Mouse (Mus musculus): ENCODE results near the gene Cyp4v3. TPM values are rescaled to one million over a fixed set of nuclear protein-coding genes. Genes with fewer than 3 reads are reported as not detected.

The Cyp4v3 gene
- polyA plus RNA-seq, 1 experiment from 2014 or later, result 1.7 TPM

- 89% methylated on average over 4 of the region's 4 CpGs for WGBS
- ATAC-seq (ENCODE audit: insufficient number of reproducible peaks, insufficient read depth, low FRiP score, low TSS enrichment, low read depth), result no peak
These were observed 22.0 kb downstream of the Cyp4v3 start for GRCm38 (mm10) chr8:45310967-45311366.

GRCm38 (mm10) chr8:45308366-45308765 is 24.6 kb downstream of the Cyp4v3 start, which contains the start of gene Gm45753:
Gm45753 (minus strand) TSS chr8:45308466.
- 92% methylated on average over 13 of the region's 13 CpGs for WGBS
- no peaks in the 10 kb centered on the region for H3K4me1 ChIP-seq
- H3K27ac ChIP-seq, result no peak within 1 kb of the TSS
- no peak for ATAC-seq (ENCODE audit: insufficient number of reproducible peaks, insufficient read depth, low FRiP score, low TSS enrichment, low read depth)
- no peak within 1 kb of the TSS for H3K4me2 ChIP-seq
- H3K27me3 ChIP-seq, result no peaks in the 10 kb centered on the region
- no peak within 1 kb of the TSS for H3K9ac ChIP-seq
- H3K9me3 ChIP-seq, result no peaks in the 10 kb centered on the region
- H3K36me3 ChIP-seq, result no peaks in the 10 kb centered on the region
- H3K4me3 ChIP-seq, result no peak within 1 kb of the TSS

More at GRCm38 (mm10) chr8:45310967-45311366, 22.0 kb downstream of the Cyp4v3 start:
- H3K4me2 ChIP-seq, result no peak overlapping the region
- H3K9ac ChIP-seq, result no peak overlapping the region
- H3K4me1 ChIP-seq, result no peaks in the 10 kb centered on the region
- H3K27ac ChIP-seq, result no peak overlapping the region
- H3K4me3 ChIP-seq, result no peak overlapping the region
- H3K9me3 ChIP-seq, result no peaks in the 10 kb centered on the region
- H3K36me3 ChIP-seq, result no peaks in the 10 kb centered on the region
- no peaks in the 10 kb centered on the region for H3K27me3 ChIP-seq

- Histone ChIP-seq H3K36me3 (no peaks in the 10 kb centered on the region), H3K27ac (no peak overlapping the region), H3K4me1 (no peaks in the 10 kb centered on the region), H3K9ac (no peak overlapping the region), H3K27me3 (no peaks in the 10 kb centered on the region), H3K4me3 (no peak overlapping the region), H3K9me3 (no peaks in the 10 kb centered on the region), H3K4me2 (no peak overlapping the region)
- 85% methylated on average over 1 of the region's 1 CpGs for WGBS
- no peak for ATAC-seq (ENCODE audit: insufficient number of reproducible peaks, insufficient read depth, low FRiP score, low TSS enrichment, low read depth)
These were observed 27.5 kb downstream of the Cyp4v3 start for GRCm38 (mm10) chr8:45305479-45305878.

GRCm38 (mm10) chr8:45304354-45304753 is 28.7 kb downstream of the Cyp4v3 start:
- WGBS, result 90% methylated on average over 3 of the region's 3 CpGs
- no peaks in the 10 kb centered on the region for H3K9me3 ChIP-seq
- H3K4me3 ChIP-seq, result no peak overlapping the region
- H3K9ac ChIP-seq, result no peak overlapping the region
- no peaks in the 10 kb centered on the region for H3K27me3 ChIP-seq
- no peaks in the 10 kb centered on the region for H3K4me1 ChIP-seq
- H3K36me3 ChIP-seq, result no peaks in the 10 kb centered on the region
- H3K27ac ChIP-seq, result no peak overlapping the region
- no peak for ATAC-seq (ENCODE audit: insufficient number of reproducible peaks, insufficient read depth, low FRiP score, low TSS enrichment, low read depth)
- H3K4me2 ChIP-seq, result no peak overlapping the region

GRCm38 (mm10) chr8:45302390-45302789 is 30.6 kb downstream of the Cyp4v3 start:
- no peaks in the 10 kb centered on the region for H3K36me3 ChIP-seq
- no peak for ATAC-seq (ENCODE audit: insufficient number of reproducible peaks, insufficient read depth, low FRiP score, low TSS enrichment, low read depth)
- H3K4me3 ChIP-seq, result no peak overlapping the region
- H3K4me1 ChIP-seq, result no peaks in the 10 kb centered on the region
- H3K27me3 ChIP-seq, result no peaks in the 10 kb centered on the region
- 69% methylated on average over 8 of the region's 8 CpGs for WGBS
- no peak overlapping the region for H3K9ac ChIP-seq
- no peak overlapping the region for H3K4me2 ChIP-seq
- H3K9me3 ChIP-seq, result no peaks in the 10 kb centered on the region
- H3K27ac ChIP-seq, result no peak overlapping the region

GRCm38 (mm10) chr8:45295276-45295675 is 37.7 kb downstream of the Cyp4v3 start:
- H3K36me3 ChIP-seq, result no peaks in the 10 kb centered on the region
- ATAC-seq (ENCODE audit: insufficient number of reproducible peaks, insufficient read depth, low FRiP score, low TSS enrichment, low read depth), result no peak
- H3K27me3 ChIP-seq, result no peaks in the 10 kb centered on the region
- H3K9me3 ChIP-seq, result no peaks in the 10 kb centered on the region
- no peak overlapping the region for H3K9ac ChIP-seq
- 87% methylated on average over 6 of the region's 6 CpGs for WGBS
- H3K4me2 ChIP-seq, result no peak overlapping the region
- no peak overlapping the region for H3K27ac ChIP-seq
- H3K4me3 ChIP-seq, result no peak overlapping the region
- no peaks in the 10 kb centered on the region for H3K4me1 ChIP-seq

GRCm38 (mm10) chr8:45294687-45295086 is 38.3 kb downstream of the Cyp4v3 start, which contains the start of gene Klkb1:
Klkb1 (minus strand) TSS chr8:45294859.
- no peaks in the 10 kb centered on the region for H3K4me1 ChIP-seq
- no peaks in the 10 kb centered on the region for H3K36me3 ChIP-seq
- no peak within 1 kb of the TSS for H3K4me3 ChIP-seq
- H3K27ac ChIP-seq, result no peak within 1 kb of the TSS
- ATAC-seq (ENCODE audit: insufficient number of reproducible peaks, insufficient read depth, low FRiP score, low TSS enrichment, low read depth), result no peak
- no peaks in the 10 kb centered on the region for H3K27me3 ChIP-seq
- H3K9me3 ChIP-seq, result no peaks in the 10 kb centered on the region
- no peak within 1 kb of the TSS for H3K9ac ChIP-seq
- no peak within 1 kb of the TSS for H3K4me2 ChIP-seq
- 84% methylated on average over 7 of the region's 7 CpGs for WGBS

- no peaks in the 10 kb centered on the region for H3K9me3 ChIP-seq
- H3K4me1 ChIP-seq, result no peaks in the 10 kb centered on the region
- H3K27ac ChIP-seq, result no peak overlapping the region
- no peaks in the 10 kb centered on the region for H3K36me3 ChIP-seq
- no peak overlapping the region for H3K4me2 ChIP-seq
- H3K27me3 ChIP-seq, result no peaks in the 10 kb centered on the region
- ATAC-seq (ENCODE audit: insufficient number of reproducible peaks, insufficient read depth, low FRiP score, low TSS enrichment, low read depth), result no peak
- no peak overlapping the region for H3K4me3 ChIP-seq
- H3K9ac ChIP-seq, result no peak overlapping the region
- WGBS, result 93% methylated on average over 2 of the region's 2 CpGs
These were observed 41.2 kb downstream of the Cyp4v3 start for GRCm38 (mm10) chr8:45291790-45292189.

- no peaks in the 10 kb centered on the region for H3K4me1 ChIP-seq
- no peak overlapping the region for H3K27ac ChIP-seq
- no peaks in the 10 kb centered on the region for H3K36me3 ChIP-seq
- H3K27me3 ChIP-seq, result no peaks in the 10 kb centered on the region
- no peak overlapping the region for H3K9ac ChIP-seq
- H3K9me3 ChIP-seq, result no peaks in the 10 kb centered on the region
- H3K4me3 ChIP-seq, result no peak overlapping the region
- ATAC-seq (ENCODE audit: insufficient number of reproducible peaks, insufficient read depth, low FRiP score, low TSS enrichment, low read depth), result no peak
- WGBS, result 70% methylated on average over 8 of the region's 8 CpGs
- H3K4me2 ChIP-seq, result no peak overlapping the region
These were observed 51.4 kb downstream of the Cyp4v3 start for GRCm38 (mm10) chr8:45281630-45282029.

GRCm38 (mm10) chr8:45277453-45277852 is 55.6 kb downstream of the Cyp4v3 start:
- H3K4me3 ChIP-seq, result no peak overlapping the region
- no peak overlapping the region for H3K9ac ChIP-seq
- no peak overlapping the region for H3K27ac ChIP-seq
- 50% methylated on average over 3 of the region's 3 CpGs for WGBS
- H3K36me3 ChIP-seq, result no peaks in the 10 kb centered on the region
- no peaks in the 10 kb centered on the region for H3K27me3 ChIP-seq
- no peak; the same call in 1 of the 2 replicates for ATAC-seq (ENCODE audit: insufficient number of reproducible peaks, insufficient read depth, low FRiP score, low TSS enrichment, low read depth)
- no peak overlapping the region for H3K4me2 ChIP-seq
- H3K4me1 ChIP-seq, result no peaks in the 10 kb centered on the region
- no peaks in the 10 kb centered on the region for H3K9me3 ChIP-seq

GRCm38 (mm10) chr8:45274317-45274716 is 58.7 kb downstream of the Cyp4v3 start:
- ATAC-seq (ENCODE audit: insufficient number of reproducible peaks, insufficient read depth, low FRiP score, low TSS enrichment, low read depth), result no peak
- no peaks in the 10 kb centered on the region for H3K4me1 ChIP-seq
- H3K27ac ChIP-seq, result no peak overlapping the region
- no peaks in the 10 kb centered on the region for H3K36me3 ChIP-seq
- no peak overlapping the region for H3K4me2 ChIP-seq
- no peaks in the 10 kb centered on the region for H3K27me3 ChIP-seq
- no peaks in the 10 kb centered on the region for H3K9me3 ChIP-seq
- no peak overlapping the region for H3K4me3 ChIP-seq
- 79% methylated on average over 4 of the region's 4 CpGs for WGBS
- H3K9ac ChIP-seq, result no peak overlapping the region

GRCm38 (mm10) chr8:45269056-45269455 is 64.0 kb downstream of the Cyp4v3 start:
- no peak for ATAC-seq (ENCODE audit: insufficient number of reproducible peaks, insufficient read depth, low FRiP score, low TSS enrichment, low read depth)
- Histone ChIP-seq H3K27ac (no peak overlapping the region), H3K9ac (no peak overlapping the region), H3K27me3 (no peaks in the 10 kb centered on the region), H3K9me3 (peaks cover 4% of the 10 kb centered on the region; the same call in 1 of the 2 replicates), H3K4me1 (no peaks in the 10 kb centered on the region), H3K4me2 (no peak overlapping the region), H3K36me3 (no peaks in the 10 kb centered on the region), H3K4me3 (no peak overlapping the region)

- no peak overlapping the region for H3K4me3 ChIP-seq
- H3K9me3 ChIP-seq, result peaks cover 4% of the 10 kb centered on the region; the same call in 1 of the 2 replicates
- H3K4me2 ChIP-seq, result no peak overlapping the region
- no peaks in the 10 kb centered on the region for H3K27me3 ChIP-seq
- H3K36me3 ChIP-seq, result no peaks in the 10 kb centered on the region
- no peaks in the 10 kb centered on the region for H3K4me1 ChIP-seq
- no peak overlapping the region for H3K27ac ChIP-seq
- no peak for ATAC-seq (ENCODE audit: insufficient number of reproducible peaks, insufficient read depth, low FRiP score, low TSS enrichment, low read depth)
- no peak overlapping the region for H3K9ac ChIP-seq
These were observed 64.5 kb downstream of the Cyp4v3 start for GRCm38 (mm10) chr8:45268485-45268884.
